Mouse (Mus musculus) kidney, adult 2 months (tissue): ENCODE results near the gene Cabin1. TPM values are rescaled to one million over a fixed set of nuclear protein-coding genes. Genes with fewer than 3 reads are reported as not detected.
A peak's percentile ranks its signal among the peaks of the same experiment; 100 is the strongest.

Experiments used
- DNase-seq: peaks from one replicate; pipeline ENCODE4 v3.0.0; 2021
- H3K27ac ChIP-seq: fragments of 200-500 bp; 2 replicates; pipeline ENCODE4 v1.5.1; 2012; ENCODE audit warnings: low read depth, low read length, control low read depth, inconsistent platforms; ENCODE audit not compliant: insufficient read depth
- H3K27me3 ChIP-seq: fragments of 200-500 bp; replicated peaks from 2 replicates; pipeline ENCODE4 v1.6.1; 2012; ENCODE audit warnings: mild to moderate bottlenecking, moderate library complexity, low read length, inconsistent platforms; ENCODE audit not compliant: control insufficient read depth, insufficient read depth
- H3K36me3 ChIP-seq: fragments of 200-500 bp; 2 replicates; pipeline ENCODE4 v1.6.1; 2012; ENCODE audit warnings: mild to moderate bottlenecking, moderate library complexity, low read length, inconsistent platforms; ENCODE audit not compliant: control insufficient read depth, insufficient read depth
- H3K4me1 ChIP-seq: fragments of 200-500 bp; 2 replicates; pipeline ENCODE4 v1.6.1; 2011; ENCODE audit warnings: low read length; ENCODE audit not compliant: control insufficient read depth, insufficient read depth
- H3K4me3 ChIP-seq: fragments of 200-500 bp; 2 replicates; pipeline ENCODE4 v1.5.1; 2011; ENCODE audit warnings: mild to moderate bottlenecking, low read depth, low read length, control low read depth; ENCODE audit not compliant: insufficient read depth
- CTCF ChIP-seq: fragments of 200-500 bp; conservative IDR thresholded peaks from 2 replicates; pipeline ENCODE4 v1.5.1; 2011; ENCODE audit warnings: low read depth, mild to moderate bottlenecking, control low read depth, low read length, moderate library complexity, mixed read lengths; ENCODE audit not compliant: insufficient read depth, insufficient read length
- POLR2A ChIP-seq: fragments of 200-500 bp; IDR thresholded peaks from one replicate; pipeline ENCODE4 v1.6.1; 2011; ENCODE audit warnings: low read depth, low read length, control low read depth
- WGBS: fragments of 180-500 bp; shearing (Covaris S2); methylation state at CpG from one replicate; pipeline ENCODE4 v1.1.7; 2018; 5-methylcytosine and 5-hydroxymethylcytosine counted together
- polyA plus RNA-seq: library from polyadenylated mRNA; depleted of rRNA; stranded (reverse); fragments of >200 nt; gene quantifications from 2 replicates; pipeline ENCODE4 v1.2.3, GENCODE M21; 2012

The Cabin1 gene
- polyA plus RNA-seq, 1 experiment, result 24.6 TPM

GRCm38 (mm10) chr10:75677571-75677970, 86.6 kb downstream of the Cabin1 start:
- H3K4me1 ChIP-seq, result peaks cover 15% of the 10 kb centered on the region
- H3K27me3 ChIP-seq, result no peaks in the 10 kb centered on the region
- DNase-seq, result no peak
- 47% methylated on average over 2 of the region's 2 CpGs for WGBS
- H3K36me3 ChIP-seq, result no peaks in the 10 kb centered on the region; the same call in 1 of the 2 replicates
- no peak overlapping the region for H3K27ac ChIP-seq
- TF ChIP-seq POLR2A (no peak), CTCF (no peak)
- no peak overlapping the region for H3K4me3 ChIP-seq

GRCm38 (mm10) chr10:75676819-75677565, 87.1 kb downstream of the Cabin1 start:
- peak; percentile 47 for DNase-seq
- Histone ChIP-seq H3K4me3 (no peak overlapping the region), H3K27ac (0 out of 2 replicates have a peak overlapping the region, but pooled peaks have one; percentile 11), H3K36me3 (no peaks in the 10 kb centered on the region; the same call in 1 of the 2 replicates), H3K4me1 (peaks cover 15% of the 10 kb centered on the region), H3K27me3 (no peaks in the 10 kb centered on the region)
- TF ChIP-seq POLR2A (no peak), CTCF (no peak)
- 75% methylated on average over 7 of the region's 7 CpGs for WGBS

GRCm38 (mm10) chr10:75676286-75676685, 87.9 kb downstream of the Cabin1 start:
- H3K36me3 ChIP-seq, result no peaks in the 10 kb centered on the region; the same call in 1 of the 2 replicates
- no peak overlapping the region for H3K4me3 ChIP-seq
- no peaks in the 10 kb centered on the region for H3K27me3 ChIP-seq
- no peak for TF ChIP-seq CTCF
- no peak for TF ChIP-seq POLR2A
- WGBS, result 63% methylated on average over 2 of the region's 2 CpGs
- peaks cover 15% of the 10 kb centered on the region for H3K4me1 ChIP-seq
- H3K27ac ChIP-seq, result no peak overlapping the region
- DNase-seq, result no peak

GRCm38 (mm10) chr10:75675594-75675993, 88.5 kb downstream of the Cabin1 start:
- Histone ChIP-seq H3K27ac (no peak overlapping the region), H3K27me3 (no peaks in the 10 kb centered on the region), H3K4me3 (no peak overlapping the region), H3K36me3 (no peaks in the 10 kb centered on the region; the same call in 1 of the 2 replicates), H3K4me1 (peaks cover 15% of the 10 kb centered on the region)
- TF ChIP-seq POLR2A (no peak), CTCF (no peak)
- DNase-seq, result no peak
- 85% methylated on average over 8 of the region's 8 CpGs for WGBS

- no peaks in the 10 kb centered on the region; the same call in 1 of the 2 replicates for H3K36me3 ChIP-seq
Measured at GRCm38 (mm10) chr10:75669936-75670335, 94.2 kb downstream of the Cabin1 start.

GRCm38 (mm10) chr10:75667911-75668270, 96.2 kb downstream of the Cabin1 start:
- DNase-seq, result peak; percentile 72
- no peak overlapping the region for H3K27ac ChIP-seq
- no peak for TF ChIP-seq CTCF
- no peak for TF ChIP-seq POLR2A
- no peaks in the 10 kb centered on the region for H3K27me3 ChIP-seq
- H3K36me3 ChIP-seq, result no peaks in the 10 kb centered on the region
- 6% methylated on average over 23 of the region's 23 CpGs for WGBS
- peak overlapping the region; percentile 62 for H3K4me3 ChIP-seq
- H3K4me1 ChIP-seq, result no peaks in the 10 kb centered on the region

More at GRCm38 (mm10) chr10:75669936-75670335, 94.2 kb downstream of the Cabin1 start:
- TF ChIP-seq CTCF (no peak), POLR2A (no peak)
- no peak overlapping the region for H3K27ac ChIP-seq
- no peak overlapping the region for H3K4me3 ChIP-seq
- 96% methylated on average over 1 of the region's 1 CpGs for WGBS
- DNase-seq, result no peak
- H3K27me3 ChIP-seq, result no peaks in the 10 kb centered on the region
- no peaks in the 10 kb centered on the region for H3K4me1 ChIP-seq

- no peak for TF ChIP-seq CTCF
- no peak for TF ChIP-seq POLR2A
- DNase-seq, result peak; percentile 58
- 11% methylated on average over 63 of the region's 63 CpGs for WGBS
- no peaks in the 10 kb centered on the region for H3K27me3 ChIP-seq
- no peaks in the 10 kb centered on the region for H3K4me1 ChIP-seq
- H3K4me3 ChIP-seq, result peak overlapping the region; percentile 62
- H3K27ac ChIP-seq, result peak overlapping the region; percentile 19; the same call in 1 of the 2 replicates
- H3K36me3 ChIP-seq, result no peaks in the 10 kb centered on the region
Measured at GRCm38 (mm10) chr10:75667115-75667910, 96.8 kb downstream of the Cabin1 start.
